Mouse (Mus musculus): ENCODE results near the gene Dmrt3. TPM values are rescaled to one million over a fixed set of nuclear protein-coding genes. Genes with fewer than 3 reads are reported as not detected.

Gene Dmrt3
- polyA plus RNA-seq, 1 experiment from 2014 or later = 0.49 TPM

DNA sequence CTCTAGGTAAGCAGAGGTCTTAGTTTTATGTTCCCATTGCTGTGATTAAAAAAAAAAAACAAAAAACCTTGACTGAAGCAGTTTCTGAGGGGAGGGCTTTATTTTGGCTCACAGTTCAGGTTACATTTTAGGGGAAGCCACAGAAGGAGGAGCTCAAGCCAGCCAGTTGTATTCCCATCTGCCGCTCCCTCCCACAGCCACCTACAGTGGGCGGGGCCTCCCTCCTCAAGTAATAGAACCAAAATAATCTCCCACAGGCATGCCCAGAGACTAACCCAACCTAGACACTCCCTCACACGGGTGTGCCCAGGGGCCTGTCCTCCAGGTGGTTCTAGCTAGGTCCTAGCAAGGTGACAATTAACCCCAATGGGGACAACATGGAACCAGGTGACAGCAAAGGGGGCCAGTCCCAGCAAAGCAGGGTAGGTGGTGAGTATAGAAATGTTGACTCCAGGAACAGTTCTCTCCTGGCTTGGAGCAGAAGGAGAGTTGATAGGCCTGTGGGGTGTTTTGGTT is 12.3 kb upstream of the Dmrt3 start:
- ATAC-seq (ENCODE audit: insufficient read depth) = no peak
- Histone ChIP-seq H3K27me3 (ENCODE audit: insufficient read depth, low read length) (peaks cover 57% of the 10 kb centered on the region), H3K4me2 (no peak overlapping the region), H3K4me3 (ENCODE audit: low read depth, low read length) (no peak overlapping the region), H3K27ac (ENCODE audit: low read depth) (no peak overlapping the region), H3K9ac (no peak overlapping the region), H3K4me1 (ENCODE audit: insufficient read depth) (no peaks in the 10 kb centered on the region), H3K36me3 (ENCODE audit: insufficient read depth) (no peaks in the 10 kb centered on the region), H3K9me3 (ENCODE audit: low read depth, low read length) (no peaks in the 10 kb centered on the region)
- 64% methylated on average over 3 of the region's 3 CpGs for WGBS
- DNase-seq = no peak
- no peak for TF ChIP-seq CTCF (IDR thresholded peaks at IDR 0.05; ENCODE audit: low read depth)

DNA sequence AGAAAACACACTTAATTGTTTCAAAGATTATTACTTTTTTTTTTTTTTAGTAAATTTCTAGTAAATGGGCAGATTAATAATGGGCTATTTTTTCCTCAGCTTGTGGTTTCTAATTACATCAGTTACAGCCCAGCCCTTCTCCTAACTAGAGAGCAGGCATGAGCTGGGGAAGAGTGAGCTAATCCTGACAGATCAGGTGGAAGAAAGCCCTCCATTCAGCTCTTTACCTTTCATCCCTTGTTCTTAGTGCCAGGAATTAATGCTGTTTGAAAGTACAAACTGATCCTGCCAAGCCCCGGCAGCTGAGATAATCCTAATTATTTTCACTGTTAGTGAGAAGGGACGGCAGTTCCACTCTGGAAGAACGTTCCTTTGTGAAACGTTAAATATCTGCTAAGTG is 11.5 kb upstream of the Dmrt3 start:
- Histone ChIP-seq H3K4me3 (ENCODE audit: low read depth, low read length) (no peak overlapping the region), H3K27me3 (ENCODE audit: insufficient read depth, low read length) (peaks cover 58% of the 10 kb centered on the region), H3K27ac (ENCODE audit: low read depth) (no peak overlapping the region), H3K9me3 (ENCODE audit: low read depth, low read length) (no peaks in the 10 kb centered on the region), H3K4me2 (no peak overlapping the region), H3K9ac (no peak overlapping the region), H3K4me1 (ENCODE audit: insufficient read depth) (no peaks in the 10 kb centered on the region), H3K36me3 (ENCODE audit: insufficient read depth) (no peaks in the 10 kb centered on the region)
- TF ChIP-seq CTCF (IDR thresholded peaks at IDR 0.05; ENCODE audit: low read depth) = no peak
- no peak for ATAC-seq (ENCODE audit: insufficient read depth)
- DNase-seq = no peak
- WGBS = 8% methylated on average over 4 of the region's 4 CpGs

DNA sequence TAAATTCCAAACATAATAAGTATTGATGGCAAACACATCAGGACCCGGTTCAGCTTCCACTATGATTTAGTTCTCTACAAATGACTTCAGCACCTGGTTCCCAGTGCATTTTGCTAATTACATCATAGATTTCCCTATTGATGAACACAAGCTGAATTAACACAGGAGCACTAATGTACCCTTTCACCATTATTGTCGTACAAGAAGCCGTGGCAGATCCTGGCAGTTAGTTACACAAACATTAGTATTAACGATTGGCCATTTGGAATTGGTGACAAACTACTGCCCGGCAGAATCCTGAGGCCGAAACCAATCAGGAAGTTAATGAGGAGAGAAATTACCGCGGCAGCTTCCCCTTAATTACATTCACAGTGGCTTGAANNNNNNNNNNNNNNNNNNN is 8.1 kb upstream of the Dmrt3 start:
- DNase-seq (no peak), ATAC-seq (ENCODE audit: insufficient read depth) (no peak)
- H3K27me3 ChIP-seq (ENCODE audit: insufficient read depth, low read length) = peaks cover 90% of the 10 kb centered on the region
- no peak overlapping the region for H3K4me3 ChIP-seq (ENCODE audit: low read depth, low read length)
- H3K36me3 ChIP-seq (ENCODE audit: insufficient read depth) = no peaks in the 10 kb centered on the region
- no peak overlapping the region for H3K9ac ChIP-seq
- H3K4me1 ChIP-seq (ENCODE audit: insufficient read depth) = no peaks in the 10 kb centered on the region
- no peaks in the 10 kb centered on the region for H3K9me3 ChIP-seq (ENCODE audit: low read depth, low read length)
- H3K4me2 ChIP-seq = no peak overlapping the region
- 10% methylated on average over 8 of the region's 8 CpGs for WGBS
- TF ChIP-seq CTCF (IDR thresholded peaks at IDR 0.05; ENCODE audit: low read depth) = no peak
- no peak overlapping the region for H3K27ac ChIP-seq (ENCODE audit: low read depth)

DNA sequence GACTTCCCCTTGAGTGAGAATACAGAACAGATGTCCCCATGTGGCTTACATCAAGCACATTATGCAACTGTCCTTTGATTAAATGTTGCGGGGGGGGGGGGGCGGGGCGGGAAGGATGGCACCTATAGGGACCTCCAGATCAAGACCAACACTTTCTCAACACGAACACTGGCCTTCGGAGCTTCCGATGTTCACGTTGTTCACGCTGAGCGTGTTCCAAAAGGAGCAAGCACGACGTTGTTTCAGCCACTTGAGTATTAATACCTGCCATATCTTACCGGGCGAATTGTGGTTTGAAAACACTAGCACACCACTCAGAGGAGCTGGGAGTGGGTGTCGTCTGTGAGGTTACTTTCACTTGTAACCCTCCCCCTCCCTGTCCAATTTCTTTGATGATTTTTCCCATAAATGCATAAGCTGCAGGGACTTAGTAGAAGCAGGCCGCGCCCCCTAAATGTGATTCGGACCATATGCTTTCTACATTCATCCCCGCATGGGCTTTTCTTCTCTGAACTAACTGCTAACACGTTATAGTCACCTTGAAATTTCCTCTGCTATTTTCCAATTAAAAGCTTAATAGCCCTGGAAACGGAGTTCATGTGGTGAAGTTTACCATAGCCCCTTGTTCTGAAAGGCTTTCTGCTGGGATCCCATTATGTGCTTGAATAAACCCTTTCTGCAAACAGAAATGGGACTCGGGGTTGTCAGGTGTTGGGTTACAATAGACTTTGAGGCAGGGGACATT is 2.5 kb upstream of the Dmrt3 start:
- ATAC-seq (ENCODE audit: insufficient read depth) = no peak
- Histone ChIP-seq H3K27me3 (ENCODE audit: insufficient read depth, low read length) (peaks cover 99% of the 10 kb centered on the region), H3K9ac (no peak overlapping the region), H3K4me2 (no peak overlapping the region), H3K4me3 (ENCODE audit: low read depth, low read length) (no peak overlapping the region), H3K4me1 (ENCODE audit: insufficient read depth) (no peaks in the 10 kb centered on the region), H3K9me3 (ENCODE audit: low read depth, low read length) (no peaks in the 10 kb centered on the region), H3K36me3 (ENCODE audit: insufficient read depth) (no peaks in the 10 kb centered on the region), H3K27ac (ENCODE audit: low read depth) (no peak overlapping the region)
- 2% methylated on average over 21 of the region's 21 CpGs for WGBS
- no peak for TF ChIP-seq CTCF (IDR thresholded peaks at IDR 0.05; ENCODE audit: low read depth)
- DNase-seq = no peak

DNA sequence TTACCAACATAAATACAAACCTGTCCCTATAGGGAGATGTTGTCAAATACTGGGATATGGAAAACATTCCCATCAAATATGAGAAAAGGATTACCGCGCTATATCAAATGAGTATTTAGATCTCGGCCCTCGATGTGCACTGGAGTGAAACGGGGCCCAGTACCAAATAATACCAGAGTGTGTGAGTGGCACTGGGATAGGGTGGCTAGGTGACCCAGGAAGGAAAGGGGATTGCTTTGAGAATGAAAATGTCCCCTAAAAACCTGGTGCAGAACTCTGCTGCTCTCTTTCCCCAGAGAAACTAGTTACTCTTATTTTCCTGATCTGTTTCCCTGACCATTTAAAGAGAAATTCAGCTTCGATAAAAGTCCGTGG is 1.9 kb upstream of the Dmrt3 start:
- no peaks in the 10 kb centered on the region for H3K9me3 ChIP-seq (ENCODE audit: low read depth, low read length)
- H3K9ac ChIP-seq = no peak overlapping the region
- no peak overlapping the region for H3K4me2 ChIP-seq
- H3K4me1 ChIP-seq (ENCODE audit: insufficient read depth) = no peaks in the 10 kb centered on the region
- H3K27ac ChIP-seq (ENCODE audit: low read depth) = no peak overlapping the region
- DNase-seq (no peak), ATAC-seq (ENCODE audit: insufficient read depth) (no peak)
- peaks cover 99% of the 10 kb centered on the region for H3K27me3 ChIP-seq (ENCODE audit: insufficient read depth, low read length)
- 4% methylated on average over 7 of the region's 7 CpGs for WGBS
- TF ChIP-seq CTCF (IDR thresholded peaks at IDR 0.05; ENCODE audit: low read depth) = no peak
- no peaks in the 10 kb centered on the region for H3K36me3 ChIP-seq (ENCODE audit: insufficient read depth)
- no peak overlapping the region for H3K4me3 ChIP-seq (ENCODE audit: low read depth, low read length)

DNA sequence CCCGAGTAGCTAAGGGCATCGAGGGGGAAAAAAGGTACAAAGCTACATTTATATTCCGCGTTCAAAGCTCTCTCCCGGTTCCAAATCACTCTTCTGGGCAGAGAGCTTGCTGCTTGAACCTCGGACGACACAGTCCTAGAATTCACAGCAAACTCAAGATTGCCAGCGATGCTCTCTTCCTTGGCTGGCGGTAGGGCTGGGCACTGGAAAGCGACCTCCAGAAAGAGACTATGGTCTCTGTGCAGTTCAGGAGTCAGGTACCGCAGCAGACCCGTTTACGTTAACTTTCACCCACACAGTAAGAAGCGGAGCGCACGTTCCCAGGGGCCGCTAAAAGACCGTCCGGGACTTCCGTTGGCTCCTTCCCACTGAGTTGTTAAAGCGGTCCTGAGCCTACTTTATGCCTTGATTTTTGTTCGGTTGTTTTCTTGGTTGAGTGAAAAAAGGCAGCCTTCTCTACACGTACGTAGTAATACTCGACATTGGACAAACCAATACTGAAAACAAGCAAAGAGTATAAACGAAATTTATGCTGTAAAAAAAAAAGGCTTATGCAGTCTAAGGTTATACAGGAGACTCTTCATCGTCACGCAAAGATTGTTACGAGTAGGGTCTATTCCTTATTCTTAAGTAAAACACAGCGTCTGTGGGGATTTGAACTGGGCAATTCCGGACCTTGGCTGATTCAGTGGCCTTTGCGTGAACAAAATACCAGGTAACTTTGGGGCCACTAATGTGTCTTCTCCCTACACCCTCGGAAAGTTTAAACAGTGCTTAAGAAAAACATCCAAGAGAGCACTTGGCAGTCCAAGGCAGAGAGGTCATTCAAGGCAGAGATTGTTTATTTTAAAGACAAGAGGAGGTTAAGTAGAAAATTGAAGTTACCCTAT is 895 bp upstream of the Dmrt3 start:
- Histone ChIP-seq H3K27ac (ENCODE audit: low read depth) (no peak overlapping the region), H3K4me2 (no peak overlapping the region), H3K36me3 (ENCODE audit: insufficient read depth) (no peaks in the 10 kb centered on the region), H3K9ac (no peak overlapping the region), H3K4me1 (ENCODE audit: insufficient read depth) (no peaks in the 10 kb centered on the region), H3K4me3 (ENCODE audit: low read depth, low read length) (no peak overlapping the region; the same call in 1 of the 2 replicates), H3K27me3 (ENCODE audit: insufficient read depth, low read length) (peaks cover 99% of the 10 kb centered on the region), H3K9me3 (ENCODE audit: low read depth, low read length) (no peaks in the 10 kb centered on the region)
- 1% methylated on average over 33 of the region's 33 CpGs for WGBS
- DNase-seq (no peak), ATAC-seq (ENCODE audit: insufficient read depth) (no peak)
- TF ChIP-seq CTCF (IDR thresholded peaks at IDR 0.05; ENCODE audit: low read depth) = no peak

Data from lung, embryonic 14.5 days (tissue).